Mouse (Mus musculus): ENCODE data around the gene Cryzl2. TPM values are rescaled to one million over a fixed set of nuclear protein-coding genes. Genes with fewer than 3 reads are reported as not detected.

The Cryzl2 gene
- total and polyA plus RNA-seq, 2 experiments from 2014 or later = 38.1 to 45.7 TPM

GRCm38 (mm10) chr1:157443723-157444561 lies 14.4 kb upstream of the Cryzl2 start:
- H3K4me2 ChIP-seq (ENCODE audit: low read depth, low read length) = peak overlapping the region; percentile 60
- H3K4me1 ChIP-seq (ENCODE audit: control insufficient read depth, insufficient read depth) = peaks cover 26% of the 10 kb centered on the region
- peak; percentile 12; the same call in 1 of the 2 replicates for ATAC-seq (ENCODE audit: insufficient read depth, low read depth)
- no peaks in the 10 kb centered on the region for H3K9me3 ChIP-seq (replicated peaks; ENCODE audit: control insufficient read depth, low read length)
- peak overlapping the region; percentile 26 for H3K4me3 ChIP-seq (ENCODE audit: low read depth, low read length)
- TF ChIP-seq CTCF (IDR thresholded peaks at IDR 0.05; ENCODE audit: low read depth) = no peak
- no peak for TF ChIP-seq EP300 (IDR thresholded peaks at IDR 0.05; ENCODE audit: low read depth)
- 9% methylated on average over 19 of the region's 19 CpGs for WGBS
- H3K27me3 ChIP-seq (ENCODE audit: control insufficient read depth, insufficient read depth, low read length) = no peaks in the 10 kb centered on the region
- no peaks in the 10 kb centered on the region for H3K36me3 ChIP-seq (replicated peaks; ENCODE audit: control insufficient read depth, insufficient read depth, low read length)
- peak overlapping the region; percentile 95 for H3K27ac ChIP-seq (ENCODE audit: low read depth)
- no peak for DNase-seq (ENCODE audit: low spot score)
- peak overlapping the region; percentile 32 for H3K9ac ChIP-seq (replicated peaks; ENCODE audit: low read depth, low read length)

GRCm38 (mm10) chr1:157444632-157445300 lies 13.6 kb upstream of the Cryzl2 start:
- H3K36me3 ChIP-seq (replicated peaks; ENCODE audit: control insufficient read depth, insufficient read depth, low read length) = no peaks in the 10 kb centered on the region
- H3K4me2 ChIP-seq (ENCODE audit: low read depth, low read length) = peak overlapping the region; percentile 60
- no peak overlapping the region for H3K4me3 ChIP-seq (ENCODE audit: low read depth, low read length)
- H3K27me3 ChIP-seq (ENCODE audit: control insufficient read depth, insufficient read depth, low read length) = no peaks in the 10 kb centered on the region
- WGBS = 53% methylated on average over 13 of the region's 13 CpGs
- no peaks in the 10 kb centered on the region for H3K9me3 ChIP-seq (replicated peaks; ENCODE audit: control insufficient read depth, low read length)
- H3K4me1 ChIP-seq (ENCODE audit: control insufficient read depth, insufficient read depth) = peaks cover 32% of the 10 kb centered on the region
- TF ChIP-seq EP300 (IDR thresholded peaks at IDR 0.05; ENCODE audit: low read depth) (no peak), CTCF (IDR thresholded peaks at IDR 0.05; ENCODE audit: low read depth) (no peak)
- peak overlapping the region; percentile 95 for H3K27ac ChIP-seq (ENCODE audit: low read depth)
- no peak for DNase-seq (ENCODE audit: low spot score)
- no peak for ATAC-seq (ENCODE audit: insufficient read depth, low read depth)
- H3K9ac ChIP-seq (replicated peaks; ENCODE audit: low read depth, low read length) = peak overlapping the region; percentile 32; the same call in 1 of the 2 replicates

GRCm38 (mm10) chr1:157445398-157445910 lies 12.9 kb upstream of the Cryzl2 start:
- Histone ChIP-seq H3K4me3 (ENCODE audit: low read depth, low read length) (no peak overlapping the region), H3K4me1 (ENCODE audit: control insufficient read depth, insufficient read depth) (peaks cover 28% of the 10 kb centered on the region), H3K4me2 (ENCODE audit: low read depth, low read length) (no peak overlapping the region), H3K9ac (replicated peaks; ENCODE audit: low read depth, low read length) (no peak overlapping the region), H3K27me3 (ENCODE audit: control insufficient read depth, insufficient read depth, low read length) (no peaks in the 10 kb centered on the region), H3K9me3 (replicated peaks; ENCODE audit: control insufficient read depth, low read length) (no peaks in the 10 kb centered on the region), H3K27ac (ENCODE audit: low read depth) (no peak overlapping the region), H3K36me3 (replicated peaks; ENCODE audit: control insufficient read depth, insufficient read depth, low read length) (no peaks in the 10 kb centered on the region)
- DNase-seq (ENCODE audit: low spot score) (no peak), ATAC-seq (ENCODE audit: insufficient read depth, low read depth) (no peak)
- no peak for TF ChIP-seq CTCF (IDR thresholded peaks at IDR 0.05; ENCODE audit: low read depth)
- TF ChIP-seq EP300 (IDR thresholded peaks at IDR 0.05; ENCODE audit: low read depth) = no peak
- 87% methylated on average over 6 of the region's 6 CpGs for WGBS

GRCm38 (mm10) chr1:157446325-157446724 lies 12.1 kb upstream of the Cryzl2 start:
- no peak for TF ChIP-seq EP300 (IDR thresholded peaks at IDR 0.05; ENCODE audit: low read depth)
- peak; percentile 71 for TF ChIP-seq CTCF (IDR thresholded peaks at IDR 0.05; ENCODE audit: low read depth)

GRCm38 (mm10) chr1:157447142-157447541 lies 11.2 kb upstream of the Cryzl2 start:
- TF ChIP-seq EP300 (IDR thresholded peaks at IDR 0.05; ENCODE audit: low read depth) = no peak
- no peak for TF ChIP-seq CTCF (IDR thresholded peaks at IDR 0.05; ENCODE audit: low read depth)
- no peak overlapping the region for H3K27ac ChIP-seq (ENCODE audit: low read depth)
- DNase-seq (ENCODE audit: low spot score) (no peak), ATAC-seq (ENCODE audit: insufficient read depth, low read depth) (no peak)
- H3K4me2 ChIP-seq (ENCODE audit: low read depth, low read length) = no peak overlapping the region
- H3K9me3 ChIP-seq (replicated peaks; ENCODE audit: control insufficient read depth, low read length) = no peaks in the 10 kb centered on the region
- WGBS = 70% methylated on average over 4 of the region's 4 CpGs
- no peak overlapping the region for H3K9ac ChIP-seq (replicated peaks; ENCODE audit: low read depth, low read length)
- H3K4me3 ChIP-seq (ENCODE audit: low read depth, low read length) = no peak overlapping the region
- H3K27me3 ChIP-seq (ENCODE audit: control insufficient read depth, insufficient read depth, low read length) = no peaks in the 10 kb centered on the region
- H3K36me3 ChIP-seq (replicated peaks; ENCODE audit: control insufficient read depth, insufficient read depth, low read length) = no peaks in the 10 kb centered on the region
- H3K4me1 ChIP-seq (ENCODE audit: control insufficient read depth, insufficient read depth) = peaks cover 34% of the 10 kb centered on the region

More at GRCm38 (mm10) chr1:157446325-157446724, 12.1 kb upstream of the Cryzl2 start:
- H3K9me3 ChIP-seq (replicated peaks; ENCODE audit: control insufficient read depth, low read length) = no peaks in the 10 kb centered on the region
- no peak overlapping the region for H3K4me2 ChIP-seq (ENCODE audit: low read depth, low read length)
- no peak overlapping the region for H3K9ac ChIP-seq (replicated peaks; ENCODE audit: low read depth, low read length)
- H3K36me3 ChIP-seq (replicated peaks; ENCODE audit: control insufficient read depth, insufficient read depth, low read length) = no peaks in the 10 kb centered on the region
- ATAC-seq (ENCODE audit: insufficient read depth, low read depth) (no peak), DNase-seq (ENCODE audit: low spot score) (peak; percentile 75)
- no peaks in the 10 kb centered on the region for H3K27me3 ChIP-seq (ENCODE audit: control insufficient read depth, insufficient read depth, low read length)
- no peak overlapping the region for H3K4me3 ChIP-seq (ENCODE audit: low read depth, low read length)
- H3K27ac ChIP-seq (ENCODE audit: low read depth) = no peak overlapping the region
- peaks cover 32% of the 10 kb centered on the region for H3K4me1 ChIP-seq (ENCODE audit: control insufficient read depth, insufficient read depth)
- 44% methylated on average over 7 of the region's 7 CpGs for WGBS

Data from heart, postnatal 0 days (tissue).